In genomic region chr3:141811348-141811747, GRCm38 (mm10) we compare ENCODE assay signal across 9 mouse cellular contexts.
DNase-seq lines count a peak whose midpoint lies in the region; ATAC-seq lines count a peak whose summit lies in the region.
"Had no signal": no experiment of that assay in that cellular context is flagged by ENCODE, and none has a peak within 500 bp of the region (broad histone marks: within the 10 kb centered on the region; RNA-seq: fewer than 3 reads in every experiment).

No protein-coding gene starts in this region.

- H3K9ac ChIP-seq in hindbrain, embryonic 11.5 days (ENCODE audit: low read depth, low read length): no peak overlapping the region
- no peak overlapping the region for H3K9ac ChIP-seq in hindbrain, embryonic 13.5 days
- no peak overlapping the region for H3K9ac ChIP-seq in hindbrain, embryonic 16.5 days (ENCODE audit: low read depth, low read length)
- no peak overlapping the region for H3K9ac ChIP-seq in forebrain, embryonic 15.5 days (replicated peaks)
- H3K9ac ChIP-seq: liver, embryonic 15.5 days had no signal

- 0 out of 2 replicates have a peak, but pooled peaks cover 3% of the 10 kb centered on the region for H3K4me1 ChIP-seq in hindbrain, embryonic 11.5 days (replicated peaks; ENCODE audit: control insufficient read depth, insufficient read depth, low read length)
- peaks cover 19% of the 10 kb centered on the region for H3K4me1 ChIP-seq in hindbrain, embryonic 13.5 days (replicated peaks)
- peaks cover 5% of the 10 kb centered on the region; the same call in 1 of the 2 replicates for H3K4me1 ChIP-seq in hindbrain, embryonic 16.5 days (ENCODE audit: control insufficient read depth, insufficient read depth, low read depth, low read length)
- H3K4me1 ChIP-seq in forebrain, embryonic 15.5 days: peaks cover 9% of the 10 kb centered on the region; the same call in 1 of the 2 replicates
- H3K4me1 ChIP-seq: liver, embryonic 15.5 days had no signal

- H3K4me2 ChIP-seq in hindbrain, embryonic 11.5 days (replicated peaks; ENCODE audit: low read depth, low read length): no peak overlapping the region
- H3K4me2 ChIP-seq in hindbrain, embryonic 13.5 days: no peak overlapping the region
- no peak overlapping the region for H3K4me2 ChIP-seq in hindbrain, embryonic 16.5 days (ENCODE audit: low read length)
- H3K4me2 ChIP-seq in forebrain, embryonic 15.5 days (replicated peaks): no peak overlapping the region
- H3K4me2 ChIP-seq: liver, embryonic 15.5 days had no signal

- WGBS in hindbrain, embryonic 11.5 days: 22% methylated on average over 2 of the region's 2 CpGs
- WGBS in hindbrain, embryonic 13.5 days: 40% methylated on average over 2 of the region's 2 CpGs
- 31% methylated on average over 2 of the region's 2 CpGs for WGBS in hindbrain, embryonic 16.5 days
- WGBS in forebrain, embryonic 15.5 days: 10% methylated on average over 2 of the region's 2 CpGs

- H3K9me3 ChIP-seq in hindbrain, embryonic 11.5 days (ENCODE audit: control insufficient read depth, low read length): no peaks in the 10 kb centered on the region
- H3K9me3 ChIP-seq in hindbrain, embryonic 13.5 days: no peaks in the 10 kb centered on the region
- no peaks in the 10 kb centered on the region for H3K9me3 ChIP-seq in hindbrain, embryonic 16.5 days (ENCODE audit: control insufficient read depth, low read length)
- no peaks in the 10 kb centered on the region for H3K9me3 ChIP-seq in forebrain, embryonic 15.5 days
- H3K9me3 ChIP-seq: liver, embryonic 15.5 days had no signal

- no peaks in the 10 kb centered on the region for H3K36me3 ChIP-seq in hindbrain, embryonic 11.5 days (ENCODE audit: control insufficient read depth, insufficient read depth, low read length)
- H3K36me3 ChIP-seq in hindbrain, embryonic 13.5 days: no peaks in the 10 kb centered on the region
- H3K36me3 ChIP-seq in hindbrain, embryonic 16.5 days (ENCODE audit: control insufficient read depth, insufficient read depth, low read length): no peaks in the 10 kb centered on the region
- H3K36me3 ChIP-seq in forebrain, embryonic 15.5 days: no peaks in the 10 kb centered on the region
- H3K36me3 ChIP-seq: liver, embryonic 15.5 days had no signal

- no peaks in the 10 kb centered on the region for H3K27me3 ChIP-seq in hindbrain, embryonic 11.5 days (ENCODE audit: control insufficient read depth, insufficient read depth, low read length)
- no peaks in the 10 kb centered on the region for H3K27me3 ChIP-seq in hindbrain, embryonic 13.5 days
- no peaks in the 10 kb centered on the region for H3K27me3 ChIP-seq in hindbrain, embryonic 16.5 days (replicated peaks; ENCODE audit: control insufficient read depth, insufficient read depth, low read length)
- no peaks in the 10 kb centered on the region for H3K27me3 ChIP-seq in forebrain, embryonic 15.5 days
- H3K27me3 ChIP-seq: liver, embryonic 15.5 days had no signal

- no peak overlapping the region for H3K4me3 ChIP-seq in hindbrain, embryonic 11.5 days (ENCODE audit: low read depth, low read length)
- no peak overlapping the region for H3K4me3 ChIP-seq in hindbrain, embryonic 13.5 days
- no peak overlapping the region for H3K4me3 ChIP-seq in hindbrain, embryonic 16.5 days (ENCODE audit: low read length)
- H3K4me3 ChIP-seq in forebrain, embryonic 15.5 days: no peak overlapping the region
- H3K4me3 ChIP-seq: liver, embryonic 15.5 days had no signal

- peak; percentile 63 for DNase-seq in hindbrain, embryonic 11.5 days (ENCODE audit: low spot score)
- peak; percentile 72 for DNase-seq in ZHBTc4 (ENCODE audit: low read depth, low spot score)
- no peak for DNase-seq in cerebellum, adult 11-12 months

- no peak overlapping the region for H3K27ac ChIP-seq in hindbrain, embryonic 11.5 days (ENCODE audit: low read depth, low read length)
- H3K27ac ChIP-seq in hindbrain, embryonic 13.5 days: no peak overlapping the region; the same call in 1 of the 2 replicates
- peak overlapping the region; percentile 44; the same call in 1 of the 2 replicates for H3K27ac ChIP-seq in hindbrain, embryonic 16.5 days (ENCODE audit: low read depth, low read length)
- no peak overlapping the region for H3K27ac ChIP-seq in forebrain, embryonic 15.5 days (replicated peaks)
- H3K27ac ChIP-seq: liver, embryonic 15.5 days had no signal

- no peak for ATAC-seq in hindbrain, embryonic 11.5 days (ENCODE audit: low FRiP score)
- ATAC-seq in hindbrain, embryonic 13.5 days (ENCODE audit: low FRiP score): no peak
- peak; percentile 19; the same call in 1 of the 2 replicates for ATAC-seq in hindbrain, embryonic 16.5 days
- ATAC-seq in megakaryocyte progenitor cell, adult 5-6 weeks (replicated peaks; ENCODE audit: poor library complexity): peak; percentile 90
- no peak for ATAC-seq in megakaryocyte, adult 5-6 weeks (ENCODE audit: poor library complexity, severe bottlenecking)
- no peak for ATAC-seq in forebrain, embryonic 15.5 days (replicated peaks)

Comparison
In these comparisons a context has a peak if more than half of its experiments do, and no peak if none do; other contexts are left out.
1. ATAC-seq: peak in hindbrain, embryonic 16.5 days (single experiment) and megakaryocyte progenitor cell, adult 5-6 weeks (single experiment); none in hindbrain, embryonic 11.5 days (single experiment), hindbrain, embryonic 13.5 days (single experiment), megakaryocyte, adult 5-6 weeks (single experiment) and forebrain, embryonic 15.5 days (single experiment).